Mouse (Mus musculus) frontal cortex, postnatal 14 days (tissue): ENCODE measurements around the gene Epha2.

Experiments used
- DNase-seq, 2 experiments: peaks; one replicate each; pipeline ENCODE4 v3.0.0; 2022; ENCODE audit warnings: low spot score in 2 of 2

Gene Epha2

GRCm38 (mm10) chr4:141279783-141280182, 21.3 kb upstream of the Epha2 start:
- DNase-seq, result no peak

- no peak for DNase-seq
Observed at GRCm38 (mm10) chr4:141280471-141280870, 20.6 kb upstream of the Epha2 start.

GRCm38 (mm10) chr4:141281153-141281552, 19.9 kb upstream of the Epha2 start:
- DNase-seq, result no peak

GRCm38 (mm10) chr4:141281578-141281977, 19.5 kb upstream of the Epha2 start:
- DNase-seq, result no peak

- DNase-seq, result no peak
Observed at GRCm38 (mm10) chr4:141282087-141282486, 19.0 kb upstream of the Epha2 start.

- DNase-seq, result no peak
Observed at GRCm38 (mm10) chr4:141282623-141283022, 18.4 kb upstream of the Epha2 start.

- DNase-seq, result no peak
Observed at GRCm38 (mm10) chr4:141283176-141283878, 17.7 kb upstream of the Epha2 start.

- DNase-seq, result no peak
Observed at GRCm38 (mm10) chr4:141283879-141284411, 17.1 kb upstream of the Epha2 start.

GRCm38 (mm10) chr4:141284486-141284885, 16.6 kb upstream of the Epha2 start:
- no peak for DNase-seq

GRCm38 (mm10) chr4:141285128-141285527, 15.9 kb upstream of the Epha2 start:
- no peak for DNase-seq

- no peak for DNase-seq
Observed at GRCm38 (mm10) chr4:141286860-141287517, 14.1 kb upstream of the Epha2 start.

- DNase-seq, result no peak
Observed at GRCm38 (mm10) chr4:141287518-141288004, 13.5 kb upstream of the Epha2 start.

- DNase-seq, result no peak
Observed at GRCm38 (mm10) chr4:141288152-141288551, 12.9 kb upstream of the Epha2 start.

- no peak for DNase-seq
Observed at GRCm38 (mm10) chr4:141291571-141292375, 9.3 kb upstream of the Epha2 start.

- no peak for DNase-seq
Observed at GRCm38 (mm10) chr4:141295774-141296186, 5.3 kb upstream of the Epha2 start.

- DNase-seq, result no peak
Observed at GRCm38 (mm10) chr4:141297934-141298333, 3.1 kb upstream of the Epha2 start.

GRCm38 (mm10) chr4:141299356-141299755, 1.7 kb upstream of the Epha2 start:
- DNase-seq, result no peak

- DNase-seq, result no peak
Observed at GRCm38 (mm10) chr4:141300196-141300595, 844 bp upstream of the Epha2 start.

- no peak for DNase-seq
Observed at GRCm38 (mm10) chr4:141301591-141302427, 769 bp downstream of the Epha2 start.

GRCm38 (mm10) chr4:141302428-141303401, 1.7 kb downstream of the Epha2 start:
- no peak for DNase-seq
